Mouse (Mus musculus) lung, embryonic 14.5 days (tissue): ENCODE data around the gene Pradc1. TPM values are rescaled to one million over a fixed set of nuclear protein-coding genes. Genes with fewer than 3 reads are reported as not detected.

Experiments
- ATAC-seq: fragments of 200-750 bp; cut with Nextera tagmentation; 2 replicates; pipeline ENCODE4 v1.8.0; 2017; ENCODE audit warnings: mild to moderate bottlenecking, moderate TSS enrichment, moderate library complexity; ENCODE audit not compliant: insufficient read depth
- DNase-seq: peaks from one replicate; pipeline ENCODE4 v3.0.0-alpha.2; 2015
- H3K27ac ChIP-seq: fragments of 300-500 bp; sonication (generic); 2 replicates; pipeline ENCODE4 v1.5.1; 2014; ENCODE audit warnings: low read depth, mild to moderate bottlenecking, moderate library complexity
- H3K27me3 ChIP-seq: fragments of 300-500 bp; sonication (generic); 2 replicates; pipeline ENCODE4 v1.6.1; 2014; ENCODE audit warnings: low read length, control low read depth; ENCODE audit not compliant: insufficient read depth
- H3K36me3 ChIP-seq: fragments of 300-500 bp; sonication (generic); 2 replicates; pipeline ENCODE4 v1.6.1; 2014; ENCODE audit warnings: control low read depth; ENCODE audit not compliant: insufficient read depth
- H3K4me1 ChIP-seq: fragments of 300-500 bp; sonication (generic); 2 replicates; pipeline ENCODE4 v1.6.1; 2014; ENCODE audit warnings: antibody characterized with exemption, control low read depth; ENCODE audit not compliant: insufficient read depth
- H3K4me2 ChIP-seq: fragments of 300-500 bp; sonication (generic); 2 replicates; pipeline ENCODE4 v1.6.1; 2014; ENCODE audit warnings: mild to moderate bottlenecking
- H3K4me3 ChIP-seq: fragments of 300-500 bp; sonication (generic); 2 replicates; pipeline ENCODE4 v1.5.1; 2014; ENCODE audit warnings: low read depth, low read length
- H3K9ac ChIP-seq: fragments of 300-500 bp; sonication (generic); 2 replicates; pipeline ENCODE4 v1.6.1; 2014
- H3K9me3 ChIP-seq: fragments of 300-500 bp; sonication (generic); 2 replicates; pipeline ENCODE4 v1.6.1; 2016; ENCODE audit warnings: low read depth, low read length, control low read depth
- CTCF ChIP-seq: IDR thresholded peaks from 2 replicates; pipeline ENCODE4 v1.5.1; 2016; ENCODE audit warnings: antibody characterized with exemption, low read depth
- WGBS: fragments of 180-500 bp; shearing (Covaris S2); extraction: QIAGEN DNeasy Blood & Tissue Kit; methylation state at CpG from one replicate; pipeline ENCODE4 v1.1.7; 2014; 5-methylcytosine and 5-hydroxymethylcytosine counted together
- polyA plus RNA-seq: library from polyadenylated mRNA; unstranded; fragments of >200 nt; fragmentation: Nextera tagmentation; extraction: Ambion mirVana; gene quantifications from 2 replicates; pipeline ENCODE4 v1.2.1, GENCODE M21; 2014

The Pradc1 gene
- polyA plus RNA-seq, 1 experiment from 2014 or later: 27.3 TPM

- no peak for ATAC-seq
- Histone ChIP-seq H3K4me1 (no peaks in the 10 kb centered on the region), H3K9me3 (no peaks in the 10 kb centered on the region), H3K4me2 (no peak overlapping the region), H3K27me3 (peaks cover 28% of the 10 kb centered on the region), H3K9ac (no peak overlapping the region), H3K4me3 (no peak overlapping the region), H3K27ac (no peak overlapping the region), H3K36me3 (no peaks in the 10 kb centered on the region)
- no peak for DNase-seq
- no peak for TF ChIP-seq CTCF
- WGBS: 78% methylated on average over 4 of the region's 4 CpGs
These were observed 36.7 kb upstream of the Pradc1 start for GRCm38 (mm10) chr6:85488510-85488909.

- TF ChIP-seq CTCF: no peak
- ATAC-seq: no peak
- no peak overlapping the region for H3K4me3 ChIP-seq
- H3K36me3 ChIP-seq: no peaks in the 10 kb centered on the region
- H3K4me2 ChIP-seq: no peak overlapping the region
- no peaks in the 10 kb centered on the region for H3K4me1 ChIP-seq
- H3K9ac ChIP-seq: no peak overlapping the region
- WGBS: 65% methylated on average over 2 of the region's 2 CpGs
- no peaks in the 10 kb centered on the region for H3K9me3 ChIP-seq
- H3K27ac ChIP-seq: no peak overlapping the region
- no peak for DNase-seq
- H3K27me3 ChIP-seq: peaks cover 35% of the 10 kb centered on the region
These were observed 34.0 kb upstream of the Pradc1 start for GRCm38 (mm10) chr6:85485738-85486137.

- H3K27me3 ChIP-seq: peaks cover 35% of the 10 kb centered on the region
- ATAC-seq: peak; percentile 58; the same call in 1 of the 2 replicates
These were observed 32.3 kb upstream of the Pradc1 start for GRCm38 (mm10) chr6:85483843-85484721.

GRCm38 (mm10) chr6:85480685-85481084 is 28.9 kb upstream of the Pradc1 start:
- peaks cover 39% of the 10 kb centered on the region for H3K27me3 ChIP-seq
- ATAC-seq: no peak
- WGBS: 61% methylated on average over 16 of the region's 16 CpGs

More at GRCm38 (mm10) chr6:85483843-85484721, 32.3 kb upstream of the Pradc1 start:
- Histone ChIP-seq H3K27ac (no peak overlapping the region), H3K36me3 (no peaks in the 10 kb centered on the region), H3K4me1 (no peaks in the 10 kb centered on the region), H3K4me3 (peak overlapping the region; percentile 31), H3K9me3 (no peaks in the 10 kb centered on the region), H3K9ac (no peak overlapping the region), H3K4me2 (peak overlapping the region; percentile 55)
- no peak for TF ChIP-seq CTCF
- 2% methylated on average over 87 of the region's 92 CpGs for WGBS
- peak; percentile 48 for DNase-seq

GRCm38 (mm10) chr6:85479979-85480378 is 28.2 kb upstream of the Pradc1 start:
- Histone ChIP-seq H3K4me2 (no peak overlapping the region), H3K36me3 (no peaks in the 10 kb centered on the region), H3K4me3 (no peak overlapping the region), H3K9ac (no peak overlapping the region), H3K9me3 (no peaks in the 10 kb centered on the region), H3K27me3 (peaks cover 32% of the 10 kb centered on the region), H3K27ac (no peak overlapping the region), H3K4me1 (no peaks in the 10 kb centered on the region)
- ATAC-seq: no peak
- DNase-seq: no peak
- TF ChIP-seq CTCF: no peak
- WGBS: 81% methylated on average over 5 of the region's 5 CpGs

More at GRCm38 (mm10) chr6:85480685-85481084, 28.9 kb upstream of the Pradc1 start:
- Histone ChIP-seq H3K4me3 (no peak overlapping the region), H3K4me1 (no peaks in the 10 kb centered on the region), H3K9me3 (no peaks in the 10 kb centered on the region), H3K9ac (no peak overlapping the region), H3K27ac (no peak overlapping the region), H3K36me3 (no peaks in the 10 kb centered on the region), H3K4me2 (no peak overlapping the region)
- no peak for TF ChIP-seq CTCF
- DNase-seq: no peak

GRCm38 (mm10) chr6:85478416-85478815 is 26.6 kb upstream of the Pradc1 start:
- Histone ChIP-seq H3K4me1 (no peaks in the 10 kb centered on the region), H3K9me3 (no peaks in the 10 kb centered on the region), H3K4me2 (no peak overlapping the region), H3K9ac (no peak overlapping the region), H3K36me3 (no peaks in the 10 kb centered on the region), H3K27ac (no peak overlapping the region), H3K27me3 (peaks cover 17% of the 10 kb centered on the region), H3K4me3 (no peak overlapping the region)
- WGBS: 38% methylated on average over 14 of the region's 14 CpGs
- DNase-seq (no peak), ATAC-seq (no peak)
- TF ChIP-seq CTCF: no peak

GRCm38 (mm10) chr6:85477366-85477917 is 25.7 kb upstream of the Pradc1 start:
- H3K4me1 ChIP-seq: no peaks in the 10 kb centered on the region
- H3K27me3 ChIP-seq: peaks cover 11% of the 10 kb centered on the region; the same call in 1 of the 2 replicates
- WGBS: 26% methylated on average over 10 of the region's 10 CpGs

More at GRCm38 (mm10) chr6:85477366-85477917, 25.7 kb upstream of the Pradc1 start:
- ATAC-seq (no peak), DNase-seq (peak; percentile 28)
- Histone ChIP-seq H3K36me3 (no peaks in the 10 kb centered on the region), H3K4me3 (no peak overlapping the region), H3K4me2 (no peak overlapping the region), H3K27ac (no peak overlapping the region), H3K9ac (no peak overlapping the region), H3K9me3 (no peaks in the 10 kb centered on the region)
- TF ChIP-seq CTCF: peak; percentile 56
